Mouse (Mus musculus): ENCODE results near the gene Trp53tg5. TPM values are rescaled to one million over a fixed set of nuclear protein-coding genes. Genes with fewer than 3 reads are reported as not detected.

Trp53tg5 gene
- polyA plus RNA-seq, 1 experiment: not detected

GRCm38 (mm10) chr2:164439001-164439421 lies 34.5 kb downstream of the Trp53tg5 start:
- Histone ChIP-seq H3K27me3 (ENCODE audit: control insufficient read depth, insufficient read depth, low read length, poor library complexity, severe bottlenecking) (no peaks in the 10 kb centered on the region), H3K9me3 (replicated peaks; ENCODE audit: control insufficient read depth, insufficient read depth, low read length, poor library complexity, severe bottlenecking) (no peaks in the 10 kb centered on the region), H3K9ac (ENCODE audit: low read depth, poor library complexity, severe bottlenecking) (no peak overlapping the region), H3K4me3 (ENCODE audit: low read depth, low read length) (no peak overlapping the region), H3K36me3 (ENCODE audit: control insufficient read depth, insufficient read depth, low read length, poor library complexity, severe bottlenecking) (no peaks in the 10 kb centered on the region), H3K4me1 (ENCODE audit: control insufficient read depth, insufficient read depth, low read length) (peaks cover 24% of the 10 kb centered on the region), H3K27ac (ENCODE audit: insufficient read depth, low read length) (no peak overlapping the region)
- TF ChIP-seq EP300 (IDR thresholded peaks at IDR 0.05; ENCODE audit: insufficient read depth, low read depth, low read length): no peak
- no peak for TF ChIP-seq POLR2A (IDR thresholded peaks at IDR 0.05; ENCODE audit: insufficient read depth, low read length)
- no peak for TF ChIP-seq CTCF (IDR thresholded peaks at IDR 0.05; ENCODE audit: low read depth, low read length)

- TF ChIP-seq POLR2A (IDR thresholded peaks at IDR 0.05; ENCODE audit: insufficient read depth, low read length) (no peak), CTCF (IDR thresholded peaks at IDR 0.05; ENCODE audit: low read depth, low read length) (no peak), EP300 (IDR thresholded peaks at IDR 0.05; ENCODE audit: insufficient read depth, low read depth, low read length) (no peak)
- peaks cover 24% of the 10 kb centered on the region for H3K4me1 ChIP-seq (ENCODE audit: control insufficient read depth, insufficient read depth, low read length)
These were observed 35.3 kb downstream of the Trp53tg5 start for GRCm38 (mm10) chr2:164438257-164438656.

GRCm38 (mm10) chr2:164437710-164438109 lies 35.8 kb downstream of the Trp53tg5 start:
- peaks cover 24% of the 10 kb centered on the region for H3K4me1 ChIP-seq (ENCODE audit: control insufficient read depth, insufficient read depth, low read length)
- no peaks in the 10 kb centered on the region for H3K36me3 ChIP-seq (ENCODE audit: control insufficient read depth, insufficient read depth, low read length, poor library complexity, severe bottlenecking)
- no peak overlapping the region for H3K4me3 ChIP-seq (ENCODE audit: low read depth, low read length)
- no peak overlapping the region for H3K9ac ChIP-seq (ENCODE audit: low read depth, poor library complexity, severe bottlenecking)
- no peaks in the 10 kb centered on the region for H3K9me3 ChIP-seq (replicated peaks; ENCODE audit: control insufficient read depth, insufficient read depth, low read length, poor library complexity, severe bottlenecking)
- no peak overlapping the region for H3K27ac ChIP-seq (ENCODE audit: insufficient read depth, low read length)
- no peak for TF ChIP-seq POLR2A (IDR thresholded peaks at IDR 0.05; ENCODE audit: insufficient read depth, low read length)
- no peak for TF ChIP-seq EP300 (IDR thresholded peaks at IDR 0.05; ENCODE audit: insufficient read depth, low read depth, low read length)
- no peak for TF ChIP-seq CTCF (IDR thresholded peaks at IDR 0.05; ENCODE audit: low read depth, low read length)
- H3K27me3 ChIP-seq (ENCODE audit: control insufficient read depth, insufficient read depth, low read length, poor library complexity, severe bottlenecking): no peaks in the 10 kb centered on the region

More at GRCm38 (mm10) chr2:164438257-164438656, 35.3 kb downstream of the Trp53tg5 start:
- no peaks in the 10 kb centered on the region for H3K9me3 ChIP-seq (replicated peaks; ENCODE audit: control insufficient read depth, insufficient read depth, low read length, poor library complexity, severe bottlenecking)
- no peak overlapping the region for H3K4me3 ChIP-seq (ENCODE audit: low read depth, low read length)
- no peak overlapping the region for H3K27ac ChIP-seq (ENCODE audit: insufficient read depth, low read length)
- H3K9ac ChIP-seq (ENCODE audit: low read depth, poor library complexity, severe bottlenecking): no peak overlapping the region
- no peaks in the 10 kb centered on the region for H3K27me3 ChIP-seq (ENCODE audit: control insufficient read depth, insufficient read depth, low read length, poor library complexity, severe bottlenecking)
- no peaks in the 10 kb centered on the region for H3K36me3 ChIP-seq (ENCODE audit: control insufficient read depth, insufficient read depth, low read length, poor library complexity, severe bottlenecking)

- Histone ChIP-seq H3K4me1 (ENCODE audit: control insufficient read depth, insufficient read depth, low read length) (peaks cover 27% of the 10 kb centered on the region), H3K9ac (ENCODE audit: low read depth, poor library complexity, severe bottlenecking) (peak overlapping the region; percentile 14; the same call in 1 of the 2 replicates), H3K9me3 (replicated peaks; ENCODE audit: control insufficient read depth, insufficient read depth, low read length, poor library complexity, severe bottlenecking) (no peaks in the 10 kb centered on the region), H3K27me3 (ENCODE audit: control insufficient read depth, insufficient read depth, low read length, poor library complexity, severe bottlenecking) (no peaks in the 10 kb centered on the region), H3K36me3 (ENCODE audit: control insufficient read depth, insufficient read depth, low read length, poor library complexity, severe bottlenecking) (no peaks in the 10 kb centered on the region), H3K4me3 (ENCODE audit: low read depth, low read length) (no peak overlapping the region), H3K27ac (ENCODE audit: insufficient read depth, low read length) (no peak overlapping the region)
- TF ChIP-seq EP300 (IDR thresholded peaks at IDR 0.05; ENCODE audit: insufficient read depth, low read depth, low read length): no peak
- TF ChIP-seq POLR2A (IDR thresholded peaks at IDR 0.05; ENCODE audit: insufficient read depth, low read length): no peak
- no peak for TF ChIP-seq CTCF (IDR thresholded peaks at IDR 0.05; ENCODE audit: low read depth, low read length)
These were observed 36.6 kb downstream of the Trp53tg5 start for GRCm38 (mm10) chr2:164436961-164437360.

- Histone ChIP-seq H3K27ac (ENCODE audit: insufficient read depth, low read length) (no peak overlapping the region), H3K9me3 (replicated peaks; ENCODE audit: control insufficient read depth, insufficient read depth, low read length, poor library complexity, severe bottlenecking) (no peaks in the 10 kb centered on the region), H3K36me3 (ENCODE audit: control insufficient read depth, insufficient read depth, low read length, poor library complexity, severe bottlenecking) (no peaks in the 10 kb centered on the region), H3K4me3 (ENCODE audit: low read depth, low read length) (no peak overlapping the region), H3K27me3 (ENCODE audit: control insufficient read depth, insufficient read depth, low read length, poor library complexity, severe bottlenecking) (no peaks in the 10 kb centered on the region), H3K9ac (ENCODE audit: low read depth, poor library complexity, severe bottlenecking) (peak overlapping the region; percentile 14; the same call in 1 of the 2 replicates), H3K4me1 (ENCODE audit: control insufficient read depth, insufficient read depth, low read length) (peaks cover 29% of the 10 kb centered on the region)
- TF ChIP-seq EP300 (IDR thresholded peaks at IDR 0.05; ENCODE audit: insufficient read depth, low read depth, low read length) (no peak), POLR2A (IDR thresholded peaks at IDR 0.05; ENCODE audit: insufficient read depth, low read length) (no peak), CTCF (IDR thresholded peaks at IDR 0.05; ENCODE audit: low read depth, low read length) (no peak)
These were observed 37.2 kb downstream of the Trp53tg5 start for GRCm38 (mm10) chr2:164436215-164436913.
